Mouse (Mus musculus): ENCODE measurements around the gene Sclt1. TPM values are rescaled to one million over a fixed set of nuclear protein-coding genes. Genes with fewer than 3 reads are reported as not detected.
"Not testable (repeated sequence)": the region's sequence is repeated elsewhere in the genome, so short reads cannot be mapped to it uniquely, and the experiment has no call there.

Gene Sclt1
- total and polyA plus RNA-seq, 3 experiments = 3.0 to 7.1 (median 5.2) TPM

DNA sequence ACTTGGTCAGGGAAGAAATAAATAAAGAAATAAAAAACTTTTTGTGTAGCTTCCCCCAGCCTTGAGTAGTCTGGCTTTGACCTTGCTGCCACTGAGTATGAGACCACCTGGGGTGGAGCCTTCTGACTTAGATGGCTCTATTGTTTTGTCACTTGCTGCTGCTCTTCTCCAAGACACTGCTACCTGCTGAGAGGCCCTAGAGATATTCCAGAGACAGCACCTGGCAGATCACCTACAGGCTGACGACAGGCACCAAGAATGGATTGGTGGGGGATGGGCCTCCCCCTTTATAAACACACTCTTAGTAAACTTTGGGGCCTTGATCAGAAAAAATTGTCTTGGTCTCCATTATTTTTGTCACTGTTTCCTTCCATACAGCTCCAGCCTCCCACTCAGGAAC is 46.6 kb downstream of the Sclt1 start:
- H3K27me3 ChIP-seq (ENCODE audit: control insufficient read depth, insufficient read depth, low read length) = no peaks in the 10 kb centered on the region
- no peak for DNase-seq
- WGBS = 93% methylated on average over 1 of the region's 1 CpGs

DNA sequence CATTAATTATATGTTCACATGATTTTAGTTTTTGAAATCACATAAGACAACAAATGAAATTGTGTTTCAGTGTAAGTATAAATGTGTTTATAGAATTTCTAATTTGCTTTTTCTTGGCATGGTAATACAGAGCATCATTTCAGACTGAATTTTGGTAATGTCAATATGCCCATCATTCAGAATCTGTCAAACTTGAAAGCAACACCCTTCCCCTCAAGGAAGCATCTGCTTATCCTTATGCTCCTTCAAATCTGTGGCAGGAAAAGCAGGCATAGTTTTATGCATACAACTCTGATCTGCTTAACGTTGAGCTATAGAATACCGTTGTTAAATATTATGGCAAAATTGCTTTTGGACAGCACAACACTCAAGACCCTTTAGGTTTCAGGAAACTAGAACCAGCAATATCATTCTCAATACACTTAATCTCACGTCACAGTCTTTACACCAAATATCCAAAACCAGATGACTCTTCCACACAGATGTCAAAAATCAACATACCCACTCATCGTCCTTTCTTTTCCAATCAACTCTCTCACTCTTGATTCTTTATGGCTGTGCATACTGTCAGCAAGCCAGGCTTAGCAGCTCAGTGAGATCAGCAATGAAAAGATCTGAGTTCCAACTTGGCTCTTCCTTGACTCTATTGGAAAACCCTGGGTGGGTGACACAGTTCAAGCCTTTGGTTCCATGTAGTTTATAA is 49.7 kb downstream of the Sclt1 start:
- Histone ChIP-seq H3K79me2 (replicated peaks; ENCODE audit: control insufficient read depth, insufficient read depth, low read length) (no peaks in the 10 kb centered on the region), H3K27me3 (ENCODE audit: control insufficient read depth, insufficient read depth, low read length) (no peaks in the 10 kb centered on the region), H3K9ac (ENCODE audit: low read depth, low read length) (no peak overlapping the region), H3K4me3 (no peak overlapping the region), H3K4me1 (ENCODE audit: control insufficient read depth, insufficient read depth, low read length) (no peaks in the 10 kb centered on the region), H3K27ac (no peak overlapping the region), H3K36me3 (ENCODE audit: control insufficient read depth, insufficient read depth, low read length) (no peaks in the 10 kb centered on the region)
- 90% methylated on average over 4 of the region's 4 CpGs for WGBS
- DNase-seq = no peak
- intact Hi-C loops (cut with DNase I) = no loop called here
- TF ChIP-seq EP300 (IDR thresholded peaks at IDR 0.05; ENCODE audit: insufficient read depth, low read depth, low read length) (no peak), POLR2A (IDR thresholded peaks at IDR 0.05; ENCODE audit: insufficient read depth, low read depth, low read length) (no peak), CTCF (IDR thresholded peaks at IDR 0.05) (no peak)

More for the DNA sequence above, 46.6 kb downstream of the Sclt1 start:
- intact Hi-C loops (cut with DNase I) = no loop called here
- Histone ChIP-seq H3K4me1 (ENCODE audit: control insufficient read depth, insufficient read depth, low read length) (no peaks in the 10 kb centered on the region), H3K36me3 (ENCODE audit: control insufficient read depth, insufficient read depth, low read length) (no peaks in the 10 kb centered on the region), H3K4me3 (no peak overlapping the region), H3K79me2 (replicated peaks; ENCODE audit: control insufficient read depth, insufficient read depth, low read length) (no peaks in the 10 kb centered on the region), H3K27ac (no peak overlapping the region), H3K9ac (ENCODE audit: low read depth, low read length) (no peak overlapping the region)
- TF ChIP-seq CTCF (IDR thresholded peaks at IDR 0.05) = no peak
- TF ChIP-seq POLR2A (IDR thresholded peaks at IDR 0.05; ENCODE audit: insufficient read depth, low read depth, low read length) = no peak
- no peak for TF ChIP-seq EP300 (IDR thresholded peaks at IDR 0.05; ENCODE audit: insufficient read depth, low read depth, low read length)

DNA sequence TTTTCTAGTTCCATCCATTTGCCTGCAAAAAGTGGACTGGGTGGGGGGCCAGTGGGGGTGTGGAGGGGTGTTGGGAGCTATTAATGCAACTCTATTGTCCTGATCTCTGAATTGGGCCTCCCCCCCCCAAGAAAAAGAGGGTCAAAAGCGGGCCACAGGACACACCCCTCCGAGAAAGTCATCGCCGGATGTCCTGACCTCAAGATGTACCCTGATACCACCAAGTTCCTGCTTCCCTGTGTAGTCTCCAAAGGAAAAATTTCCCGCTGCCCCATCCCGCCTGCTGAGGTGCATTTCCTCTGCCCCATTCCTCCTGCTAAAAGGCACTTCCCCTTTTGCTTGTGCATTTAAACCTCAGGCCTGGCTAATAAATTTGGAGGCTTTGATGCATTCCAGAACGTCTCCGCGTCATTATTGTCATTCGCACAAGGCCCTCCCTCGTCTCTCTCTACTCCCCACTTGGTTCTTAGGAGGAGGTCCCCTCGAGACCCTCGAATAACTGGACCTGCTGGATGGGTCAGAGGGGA is 52.1 kb downstream of the Sclt1 start:
- H3K4me3 ChIP-seq; H3K27ac ChIP-seq; H3K27me3 ChIP-seq (ENCODE audit: control insufficient read depth, insufficient read depth, low read length); intact Hi-C loops (cut with DNase I); H3K9ac ChIP-seq (ENCODE audit: low read depth, low read length); H3K36me3 ChIP-seq (ENCODE audit: control insufficient read depth, insufficient read depth, low read length); H3K4me1 ChIP-seq (ENCODE audit: control insufficient read depth, insufficient read depth, low read length); DNase-seq; H3K79me2 ChIP-seq (replicated peaks; ENCODE audit: control insufficient read depth, insufficient read depth, low read length): not testable (repeated sequence)
- 82% methylated on average over 13 of the region's 13 CpGs for WGBS

DNA sequence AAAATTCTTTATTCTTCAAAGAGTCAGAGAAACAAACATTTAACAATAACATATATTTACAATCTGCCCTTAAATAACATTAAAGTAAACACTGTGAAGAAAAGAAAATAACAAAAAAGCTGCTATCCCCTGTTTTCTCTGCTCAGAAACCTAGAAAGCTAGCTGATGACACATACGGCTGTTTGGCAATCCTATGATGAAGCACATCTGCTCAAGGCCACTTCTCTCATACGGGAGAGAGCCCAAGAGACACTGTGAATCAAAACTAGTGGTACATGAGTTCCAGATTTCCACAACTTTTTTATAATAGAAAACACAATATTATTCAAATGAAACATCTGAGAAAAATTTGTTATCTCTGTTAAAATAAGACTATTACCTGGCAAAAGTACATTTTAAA is 55.9 kb downstream of the Sclt1 start:
- DNase-seq = no peak
- TF ChIP-seq EP300 (IDR thresholded peaks at IDR 0.05; ENCODE audit: insufficient read depth, low read depth, low read length) (no peak), POLR2A (IDR thresholded peaks at IDR 0.05; ENCODE audit: insufficient read depth, low read depth, low read length) (no peak), CTCF (IDR thresholded peaks at IDR 0.05) (no peak)
- WGBS = 79% methylated on average over 2 of the region's 2 CpGs
- H3K79me2 ChIP-seq (replicated peaks; ENCODE audit: control insufficient read depth, insufficient read depth, low read length) = no peaks in the 10 kb centered on the region
- intact Hi-C loops (cut with DNase I) = no loop called here
- no peak overlapping the region for H3K9ac ChIP-seq (ENCODE audit: low read depth, low read length)
- H3K4me1 ChIP-seq (ENCODE audit: control insufficient read depth, insufficient read depth, low read length) = no peaks in the 10 kb centered on the region
- H3K36me3 ChIP-seq (ENCODE audit: control insufficient read depth, insufficient read depth, low read length) = no peaks in the 10 kb centered on the region
- no peak overlapping the region for H3K4me3 ChIP-seq
- no peak overlapping the region for H3K27ac ChIP-seq
- H3K27me3 ChIP-seq (ENCODE audit: control insufficient read depth, insufficient read depth, low read length) = no peaks in the 10 kb centered on the region

DNA sequence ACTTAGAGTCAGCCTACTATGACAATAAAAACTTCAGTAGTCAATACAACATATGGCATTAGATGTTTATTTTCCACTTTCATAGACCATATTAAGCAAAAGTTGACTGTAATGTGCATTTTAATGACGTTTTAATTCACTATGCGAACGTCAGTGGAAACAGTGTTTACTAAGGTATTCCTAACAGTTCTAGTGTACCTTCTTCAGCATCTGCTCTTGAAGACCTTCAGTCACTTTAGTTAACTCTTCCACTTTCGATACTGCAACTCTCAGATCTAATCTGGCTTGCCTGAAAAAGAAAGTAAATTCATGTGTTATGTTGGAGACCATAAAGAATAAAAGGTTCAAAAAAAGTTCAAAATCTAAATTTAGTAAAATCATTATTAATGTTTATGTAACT is 60.2 kb downstream of the Sclt1 start:
- DNase-seq = no peak
- H3K4me1 ChIP-seq (ENCODE audit: control insufficient read depth, insufficient read depth, low read length) = no peaks in the 10 kb centered on the region
- H3K36me3 ChIP-seq (ENCODE audit: control insufficient read depth, insufficient read depth, low read length) = no peaks in the 10 kb centered on the region
- H3K4me3 ChIP-seq = no peak overlapping the region
- intact Hi-C loops (cut with DNase I) = no loop called here
- H3K27me3 ChIP-seq (ENCODE audit: control insufficient read depth, insufficient read depth, low read length) = no peaks in the 10 kb centered on the region
- no peak overlapping the region for H3K27ac ChIP-seq
- TF ChIP-seq EP300 (IDR thresholded peaks at IDR 0.05; ENCODE audit: insufficient read depth, low read depth, low read length) (no peak), CTCF (IDR thresholded peaks at IDR 0.05) (no peak), POLR2A (IDR thresholded peaks at IDR 0.05; ENCODE audit: insufficient read depth, low read depth, low read length) (no peak)
- no peak overlapping the region for H3K9ac ChIP-seq (ENCODE audit: low read depth, low read length)
- H3K79me2 ChIP-seq (replicated peaks; ENCODE audit: control insufficient read depth, insufficient read depth, low read length) = no peaks in the 10 kb centered on the region
- 94% methylated on average over 4 of the region's 4 CpGs for WGBS

DNA sequence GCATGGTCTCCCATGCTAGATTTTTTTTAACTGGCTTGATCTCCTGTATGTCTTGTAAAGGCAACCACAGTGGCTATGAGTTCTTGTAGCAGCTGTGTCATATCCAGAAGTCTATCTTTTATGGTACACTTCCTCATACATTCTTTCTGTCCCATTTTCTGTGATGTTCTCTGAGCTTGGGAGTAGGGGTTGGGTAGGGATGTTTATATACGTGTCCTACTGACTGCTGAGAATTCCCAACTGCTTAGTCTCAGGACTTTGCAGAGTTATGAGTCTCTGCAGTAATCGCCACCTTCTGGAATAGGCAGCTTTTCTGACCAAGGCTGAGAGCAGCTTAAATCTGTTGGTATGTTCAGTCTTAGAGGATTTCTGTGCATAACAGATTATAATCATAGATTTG is 65.7 kb downstream of the Sclt1 start:
- intact Hi-C loops (cut with DNase I) = no loop called here
- WGBS = 84% methylated on average over 2 of the region's 2 CpGs
- H3K36me3 ChIP-seq (ENCODE audit: control insufficient read depth, insufficient read depth, low read length) = no peaks in the 10 kb centered on the region
- no peaks in the 10 kb centered on the region for H3K79me2 ChIP-seq (replicated peaks; ENCODE audit: control insufficient read depth, insufficient read depth, low read length)
- no peak for DNase-seq
- no peak for TF ChIP-seq POLR2A (IDR thresholded peaks at IDR 0.05; ENCODE audit: insufficient read depth, low read depth, low read length)
- H3K4me3 ChIP-seq = no peak overlapping the region
- H3K4me1 ChIP-seq (ENCODE audit: control insufficient read depth, insufficient read depth, low read length) = no peaks in the 10 kb centered on the region
- no peak overlapping the region for H3K9ac ChIP-seq (ENCODE audit: low read depth, low read length)
- no peaks in the 10 kb centered on the region for H3K27me3 ChIP-seq (ENCODE audit: control insufficient read depth, insufficient read depth, low read length)
- H3K27ac ChIP-seq = no peak overlapping the region

All from heart, adult 2 months (tissue).